Mouse (Mus musculus) hematopoietic multipotent progenitor cell, adult 10-12 weeks (in vitro differentiated cells): ENCODE results near the gene Gpr6. TPM values are rescaled to one million over a fixed set of nuclear protein-coding genes. Genes with fewer than 3 reads are reported as not detected.

Experiments used
- polyA plus RNA-seq: library from polyadenylated mRNA; stranded (reverse); fragments of >175 nt; gene quantifications from 2 replicates; pipeline ENCODE4 v1.2.3, GENCODE M21; 2012; ENCODE audit warnings: low replicate concordance

The Gpr6 gene
- polyA plus RNA-seq, result not detected in 2 replicates

GRCm38 (mm10) chr10:41072116-41072515 lies at the start of gene Gpr6:
TSS of gene Gpr6 (minus strand) at chr10:41072285.

Other genes with a start within 250 kb of the Gpr6 start
- 1.9 and 17.0 TPM in 2 replicates for gene Cdc40, start 189.0 kb downstream of the Gpr6 start, polyA plus RNA-seq
- gene Wasf1, start 188.8 kb downstream of the Gpr6 start, polyA plus RNA-seq, result 0.10 TPM in 1 of 2 replicates, not detected in the other
- 4.6 and 7.4 TPM in 2 replicates for gene Fig4, start 231.0 kb upstream of the Gpr6 start, polyA plus RNA-seq
- not detected in 2 replicates for gene Ak9, start 231.7 kb upstream of the Gpr6 start, polyA plus RNA-seq